Mouse (Mus musculus): Measurements from ENCODE around the gene Nfyb.

DNA sequence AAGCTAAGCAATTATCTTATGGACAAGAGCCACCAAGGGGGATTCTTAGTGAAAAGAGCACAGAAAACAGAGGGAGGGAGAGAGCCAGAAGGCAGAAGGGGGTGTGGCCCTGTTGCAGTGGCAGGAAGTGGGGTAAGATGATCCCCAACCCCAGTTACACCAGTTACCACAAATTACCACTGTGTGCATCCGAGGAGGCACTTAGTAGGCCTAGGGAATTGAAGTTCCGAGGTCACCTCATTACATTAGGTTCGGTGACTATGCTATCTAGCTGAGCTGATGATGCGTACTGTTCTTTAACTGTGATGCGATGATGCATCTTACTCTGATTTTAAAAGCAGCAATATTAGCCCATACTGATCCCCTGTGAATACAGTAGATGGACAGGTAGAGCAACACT lies 4.2 kb downstream of the Nfyb start:
- TF ChIP-seq CTCF (IDR thresholded peaks at IDR 0.05; ENCODE audit: low read depth, low read length) (no peak), EP300 (IDR thresholded peaks at IDR 0.05; ENCODE audit: insufficient read depth, low read depth, low read length) (no peak), POLR2A (IDR thresholded peaks at IDR 0.05; ENCODE audit: insufficient read depth, low read length) (no peak)

All from ES-Bruce4 (cell line).